Mouse (Mus musculus) CH12.LX (cell line): ENCODE data around the gene Psme1. TPM values are rescaled to one million over a fixed set of nuclear protein-coding genes. Genes with fewer than 3 reads are reported as not detected.
A peak's percentile ranks its signal among the peaks of the same experiment; 100 is the strongest.

Experiments
- DNase-seq: peaks from one replicate; pipeline ENCODE4 v3.0.0-alpha.2; 2013; ENCODE audit errors: extremely low read depth
- H3K27ac ChIP-seq: 2 replicates; pipeline ENCODE4 v1.5.1; 2012; ENCODE audit warnings: low read depth, mild to moderate bottlenecking, control low read depth, moderate library complexity; ENCODE audit not compliant: insufficient read depth
- H3K27me3 ChIP-seq: replicated peaks from 2 replicates; pipeline ENCODE3; 2012; ENCODE audit warnings: inconsistent platforms
- H3K36me3 ChIP-seq, 2 experiments: replicated peaks in 1 of 2; 2 replicates each; pipeline versions ENCODE3 to v1.6.1; 2012; ENCODE audit warnings: inconsistent platforms in 1 of 2, low read length in 1 of 2, mild to moderate bottlenecking in 1 of 2, mixed read lengths in 1 of 2, moderate library complexity in 1 of 2; ENCODE audit not compliant: control insufficient read depth in 1 of 2, insufficient read depth in 1 of 2
- H3K4me1 ChIP-seq, 2 experiments: 2 replicates each; pipeline ENCODE4 v1.6.1; 2012; ENCODE audit warnings: inconsistent platforms in 1 of 2, moderate library complexity in 1 of 2; ENCODE audit not compliant: insufficient read depth in 2 of 2, control insufficient read depth in 1 of 2
- H3K4me2 ChIP-seq: 2 replicates; pipeline ENCODE4 v1.6.1; 2012; ENCODE audit warnings: low read depth, mild to moderate bottlenecking, control low read depth; ENCODE audit not compliant: poor library complexity, insufficient read depth, severe bottlenecking
- H3K4me3 ChIP-seq, 3 experiments: fragments of 150-350 bp in 1 of 3; sonication (generic) in 1 of 3; replicated peaks in 1 of 3; 2 replicates each; pipeline versions ENCODE3 to v1.5.1; 2011 to 2012; ENCODE audit warnings: low read depth in 2 of 3, low read length in 2 of 3, mild to moderate bottlenecking in 2 of 3, moderate library complexity in 2 of 3, control low read depth in 1 of 3, improper control_type of control experiment in 1 of 3, inconsistent platforms in 1 of 3, mixed read lengths in 1 of 3; ENCODE audit not compliant: poor library complexity in 1 of 3
- H3K79me2 ChIP-seq: replicated peaks from 2 replicates; pipeline ENCODE4 v1.6.1; 2012; ENCODE audit warnings: mild to moderate bottlenecking, moderate library complexity; ENCODE audit not compliant: control insufficient read depth, poor library complexity, insufficient read depth, severe bottlenecking; ENCODE audit errors: extremely low read depth
- H3K9ac ChIP-seq: 2 replicates; pipeline ENCODE4 v1.6.1; 2012; ENCODE audit warnings: low read depth, mild to moderate bottlenecking, control low read depth, moderate library complexity; ENCODE audit not compliant: insufficient read depth
- H3K9me3 ChIP-seq: replicated peaks from 2 replicates; pipeline ENCODE3; 2012; ENCODE audit warnings: low read length, inconsistent platforms, mixed read lengths
- BHLHE40 ChIP-seq: IDR thresholded peaks from 2 replicates; pipeline ENCODE4 v1.6.1; 2011; ENCODE audit warnings: mild to moderate bottlenecking, low read depth, low read length, improper control_type of control experiment
- CHD1 ChIP-seq: IDR thresholded peaks from 2 replicates; pipeline ENCODE4 v1.6.1; 2012; ENCODE audit warnings: low read depth, low read length, improper control_type of control experiment, inconsistent platforms
- GABPA ChIP-seq: IDR thresholded peaks from 2 replicates; pipeline ENCODE4 v1.6.1; 2012; ENCODE audit warnings: low read depth, low read length, improper control_type of control experiment, inconsistent platforms; ENCODE audit not compliant: insufficient replicate concordance
- HCFC1 ChIP-seq: IDR thresholded peaks from 2 replicates; pipeline ENCODE4 v1.6.1; 2012; ENCODE audit warnings: low read depth, mild to moderate bottlenecking, inconsistent platforms, low read length, improper control_type of control experiment
- KAT2A ChIP-seq: IDR thresholded peaks from 2 replicates; pipeline ENCODE4 v1.6.1; 2012; ENCODE audit warnings: low read length, improper control_type of control experiment, inconsistent platforms; ENCODE audit not compliant: insufficient replicate concordance
- MAFK ChIP-seq: IDR thresholded peaks from 2 replicates; pipeline ENCODE4 v1.6.1; 2011; ENCODE audit warnings: low read length, improper control_type of control experiment; ENCODE audit not compliant: insufficient replicate concordance
- MAZ ChIP-seq: IDR thresholded peaks from 2 replicates; pipeline ENCODE4 v1.6.1; 2012; ENCODE audit warnings: low read depth, mild to moderate bottlenecking, inconsistent platforms, low read length, improper control_type of control experiment, moderate library complexity
- MXI1 ChIP-seq: IDR thresholded peaks from 2 replicates; pipeline ENCODE4 v1.6.1; 2011; ENCODE audit warnings: mild to moderate bottlenecking, low read depth, low read length, improper control_type of control experiment
- NELFE ChIP-seq: IDR thresholded peaks from 2 replicates; pipeline ENCODE4 v1.6.1; 2011; ENCODE audit warnings: low read depth, low read length, improper control_type of control experiment
- RAD21 ChIP-seq: IDR thresholded peaks from 2 replicates; pipeline ENCODE4 v1.6.1; 2011; ENCODE audit warnings: low read depth, mild to moderate bottlenecking, low read length, improper control_type of control experiment, moderate library complexity
- RCOR1 ChIP-seq: conservative IDR thresholded peaks from 2 replicates; pipeline ENCODE4 v1.6.1; 2012; ENCODE audit warnings: low read depth, mild to moderate bottlenecking, inconsistent platforms, low read length, improper control_type of control experiment
- SMC3 ChIP-seq: IDR thresholded peaks from 2 replicates; pipeline ENCODE4 v1.6.1; 2011; ENCODE audit warnings: low read depth, low read length, improper control_type of control experiment
- TBP ChIP-seq: conservative IDR thresholded peaks from 2 replicates; pipeline ENCODE4 v1.6.1; 2011; ENCODE audit warnings: low read depth, low read length, improper control_type of control experiment
- USF1 ChIP-seq: IDR thresholded peaks from 2 replicates; pipeline ENCODE4 v1.6.1; 2014; ENCODE audit warnings: low read depth, mild to moderate bottlenecking, inconsistent platforms, low read length, improper control_type of control experiment
- ZC3H11A ChIP-seq: IDR thresholded peaks from 2 replicates; pipeline ENCODE4 v1.6.1; 2012; ENCODE audit warnings: low read depth, mild to moderate bottlenecking, inconsistent platforms, low read length, improper control_type of control experiment
- ZMIZ1 ChIP-seq: IDR thresholded peaks from 2 replicates; pipeline ENCODE4 v1.6.1; 2012; ENCODE audit warnings: low read depth, mild to moderate bottlenecking, inconsistent platforms, low read length, improper control_type of control experiment
- ZNF384 ChIP-seq: IDR thresholded peaks from 2 replicates; pipeline ENCODE4 v1.6.1; 2012; ENCODE audit warnings: low read depth, low read length, improper control_type of control experiment, inconsistent platforms
- dilution Hi-C: fragments of 300-500 bp; cut with MboI; formaldehyde crosslinking; loops from 2 replicates; pipeline ENCODE4 v1.14.3; 2020; ENCODE audit warnings: low sequenced_read_pairs; ENCODE audit not compliant: extremely low pct_unique_long_range_greater_than_20kb, extremely low pct_ligation_motif_present
- in situ Hi-C: fragments of 300-500 bp; cut with MboI; formaldehyde crosslinking; loops from 3 replicates; pipeline ENCODE4 v1.14.3; 2019; ENCODE audit warnings: low sequenced_read_pairs, low pct_ligation_motif_present, low pct_unique_long_range_greater_than_20kb, mixed read lengths
- polyA plus RNA-seq: library from polyadenylated mRNA; unstranded; fragments of >175 nt; gene quantifications from 2 replicates; pipeline ENCODE4 v1.2.1, GENCODE M21; 2012; ENCODE audit warnings: low read depth; ENCODE audit not compliant: insufficient read length
- total RNA-seq, 2 experiments: library from RNA; depleted of rRNA; stranded (reverse); fragments of 300-350 nt in 1 of 2; fragments of >200 nt in 1 of 2; gene quantifications; 2 replicates each; pipeline ENCODE4 v1.2.3; 2012 to 2014

The Psme1 gene
- total and polyA plus RNA-seq, 3 experiments: 335 to 740 (median 377) TPM

- TF ChIP-seq NELFE: peak; percentile 36; the same call in 1 of the 2 replicates
- TF ChIP-seq USF1: no peak
- no peak for TF ChIP-seq KAT2A
- TF ChIP-seq ZC3H11A: peak; percentile 22; the same call in 1 of the 2 replicates
- no peak; the same call in 1 of the 2 replicates for TF ChIP-seq MXI1
- peak; percentile 86 for TF ChIP-seq SMC3
These were observed 20.9 kb upstream of the Psme1 start (continued) for GRCm38 (mm10) chr14:55557003-55557402.

GRCm38 (mm10) chr14:55557587-55557986 lies 20.3 kb upstream of the Psme1 start:
- no peak overlapping the region for H3K4me3 ChIP-seq
- dilution Hi-C loops (no loop called here), in situ Hi-C loops (no loop called here)
- TF ChIP-seq MAFK (no peak), BHLHE40 (no peak), KAT2A (no peak), RCOR1 (no peak), ZMIZ1 (no peak), MAZ (no peak), GABPA (no peak), RAD21 (no peak), ZNF384 (no peak), ZC3H11A (no peak), HCFC1 (no peak)
- no peak for DNase-seq
- peak overlapping the region; percentile 86 for H3K27ac ChIP-seq
- H3K27me3 ChIP-seq: no peaks in the 10 kb centered on the region
- peaks cover 9 to 35% of the 10 kb centered on the region in 2 experiments for H3K4me1 ChIP-seq
- H3K9ac ChIP-seq: peak overlapping the region; percentile 53; the same call in 1 of the 2 replicates
- H3K9me3 ChIP-seq: no peaks in the 10 kb centered on the region
- H3K4me2 ChIP-seq: peak overlapping the region; percentile 47
- peaks cover 0 to 7% of the 10 kb centered on the region in 2 experiments for H3K36me3 ChIP-seq
- H3K79me2 ChIP-seq: peaks cover 6% of the 10 kb centered on the region; the same call in 1 of the 2 replicates

GRCm38 (mm10) chr14:55558740-55559448 lies 19.0 kb upstream of the Psme1 start:
- DNase-seq: no peak
- Histone ChIP-seq H3K4me1 (peaks cover 9 to 35% of the 10 kb centered on the region in 2 experiments), H3K79me2 (peaks cover 6% of the 10 kb centered on the region; the same call in 1 of the 2 replicates), H3K9ac (peak overlapping the region; percentile 87), H3K27me3 (no peaks in the 10 kb centered on the region), H3K9me3 (no peaks in the 10 kb centered on the region), H3K4me2 (peak overlapping the region; percentile 61; the same call in 1 of the 2 replicates), H3K4me3 (peak overlapping the region in 2 of 3 experiments; percentile 69 to 80), H3K27ac (no peak overlapping the region), H3K36me3 (peaks cover 7 to 20% of the 10 kb centered on the region in 2 experiments)
- no peak for TF ChIP-seq BHLHE40
- TF ChIP-seq CHD1: peak; percentile 54; the same call in 1 of the 2 replicates
- TF ChIP-seq SMC3: no peak
- TF ChIP-seq TBP: peak; percentile 58; the same call in 1 of the 2 replicates
- TF ChIP-seq MXI1: no peak
- dilution Hi-C loops (no loop called here), in situ Hi-C loops (no loop called here)
